Mouse (Mus musculus): ENCODE results near the gene Slbp. TPM values are rescaled to one million over a fixed set of nuclear protein-coding genes. Genes with fewer than 3 reads are reported as not detected.
A peak's percentile ranks its signal among the peaks of the same experiment; 100 is the strongest.

Slbp gene
- polyA plus RNA-seq, 1 experiment from 2014 or later = 113 TPM

DNA sequence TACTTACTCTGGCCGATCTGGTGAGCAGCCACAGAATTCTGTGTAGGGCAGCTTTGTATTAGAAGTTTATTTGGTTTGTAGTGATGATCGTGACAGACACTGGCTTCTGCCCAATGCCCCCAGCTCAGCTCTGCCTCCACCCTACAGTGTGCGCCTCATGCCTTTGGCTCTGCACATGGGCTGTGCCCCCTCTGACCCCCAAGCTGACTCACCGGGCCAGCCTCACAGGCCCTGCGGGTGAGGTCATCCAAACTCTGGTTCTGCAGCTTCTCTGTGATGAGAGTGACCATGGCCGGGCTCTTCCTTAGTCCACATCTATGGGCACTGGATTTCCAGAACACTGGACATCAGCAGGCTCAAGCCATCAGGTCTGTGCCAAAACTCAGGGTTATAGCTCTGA, 38.0 kb downstream of the Slbp start:
- no peaks in the 10 kb centered on the region for H3K4me1 ChIP-seq (replicated peaks)
- peaks cover 30% of the 10 kb centered on the region for H3K36me3 ChIP-seq
- no peak overlapping the region for H3K27ac ChIP-seq (replicated peaks)
- no peak for ATAC-seq (ENCODE audit: low read depth)
- H3K4me3 ChIP-seq = no peak overlapping the region
- H3K27me3 ChIP-seq = no peaks in the 10 kb centered on the region
- 88% methylated on average over 6 of the region's 6 CpGs for WGBS
- no peak overlapping the region for H3K9ac ChIP-seq
- no peak overlapping the region for H3K4me2 ChIP-seq
- H3K9me3 ChIP-seq = no peaks in the 10 kb centered on the region

DNA sequence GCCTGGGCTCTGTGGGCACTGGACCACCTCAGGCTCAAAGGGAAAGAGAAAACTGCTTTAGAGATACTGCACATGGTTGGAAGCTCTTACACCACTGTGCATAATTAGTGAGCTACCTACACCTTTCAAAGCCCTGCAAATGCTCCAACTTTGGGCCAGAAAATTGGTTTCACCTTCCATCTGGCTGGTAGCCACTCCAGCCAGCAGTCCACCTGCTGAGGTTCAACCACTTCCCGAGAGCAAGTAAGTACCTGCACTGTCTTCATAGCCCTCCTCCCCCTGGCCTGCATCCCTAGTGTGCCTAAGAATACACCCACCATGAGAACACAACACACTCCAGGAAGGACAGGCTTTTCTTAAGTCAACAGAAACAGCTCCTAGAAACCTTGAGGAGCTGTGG, 40.6 kb downstream of the Slbp start:
- WGBS = 91% methylated on average over 1 of the region's 1 CpGs
- no peak overlapping the region for H3K27ac ChIP-seq (replicated peaks)
- no peak overlapping the region for H3K4me3 ChIP-seq
- ATAC-seq (ENCODE audit: low read depth) = no peak
- H3K4me1 ChIP-seq (replicated peaks) = no peaks in the 10 kb centered on the region
- H3K9me3 ChIP-seq = no peaks in the 10 kb centered on the region
- no peaks in the 10 kb centered on the region for H3K27me3 ChIP-seq
- H3K36me3 ChIP-seq = peaks cover 54% of the 10 kb centered on the region
- H3K4me2 ChIP-seq = no peak overlapping the region
- no peak overlapping the region for H3K9ac ChIP-seq

DNA sequence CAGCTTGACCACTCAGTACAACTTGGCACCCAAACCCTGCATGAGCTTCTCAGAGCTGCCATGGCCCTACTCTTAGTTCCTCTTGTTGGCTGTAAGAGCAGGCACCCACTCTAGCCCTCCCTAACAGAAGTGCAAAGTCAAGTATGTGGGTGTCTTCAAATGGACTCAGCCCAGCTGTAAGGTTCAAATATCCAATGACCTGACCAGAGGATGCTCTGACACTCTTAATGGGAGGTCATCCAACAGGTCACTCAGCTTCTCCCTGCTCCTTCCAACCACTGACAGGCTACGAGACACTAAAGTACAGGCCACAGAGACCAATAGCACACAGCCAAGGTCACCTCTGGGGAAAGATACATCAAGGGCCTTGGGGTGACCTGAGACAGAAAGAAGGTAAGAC, 43.1 kb downstream of the Slbp start:
- Histone ChIP-seq H3K9ac (no peak overlapping the region), H3K4me3 (no peak overlapping the region), H3K36me3 (peaks cover 66% of the 10 kb centered on the region), H3K4me2 (no peak overlapping the region), H3K27ac (replicated peaks) (no peak overlapping the region), H3K9me3 (no peaks in the 10 kb centered on the region), H3K4me1 (replicated peaks) (no peaks in the 10 kb centered on the region), H3K27me3 (no peaks in the 10 kb centered on the region)
- no peak for ATAC-seq (ENCODE audit: low read depth)
- WGBS = 97% methylated on average over 1 of the region's 1 CpGs

DNA sequence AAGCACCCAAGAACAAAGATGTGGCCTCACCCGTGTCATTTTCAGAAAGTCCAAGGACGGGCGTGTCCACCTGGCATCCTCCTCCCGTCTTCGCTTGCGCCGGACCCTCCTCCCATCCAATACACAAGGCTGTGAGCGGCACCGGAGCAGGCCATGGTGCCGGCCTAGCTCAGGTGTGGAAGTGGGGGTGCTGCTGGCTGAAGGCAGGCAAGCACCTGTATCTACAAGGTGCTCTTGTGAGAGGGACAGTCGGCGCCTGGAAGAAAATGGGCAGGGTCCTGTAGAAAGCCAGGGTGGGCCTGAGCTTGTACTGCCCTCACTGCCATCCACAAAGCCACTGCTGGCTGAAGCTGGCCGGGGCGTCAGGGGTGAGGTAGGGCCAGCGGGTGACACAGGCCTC, 44.9 kb downstream of the Slbp start:
- ATAC-seq (ENCODE audit: low read depth) = no peak
- H3K27me3 ChIP-seq = no peaks in the 10 kb centered on the region
- H3K4me2 ChIP-seq = no peak overlapping the region
- no peaks in the 10 kb centered on the region for H3K9me3 ChIP-seq
- H3K4me3 ChIP-seq = no peak overlapping the region
- H3K27ac ChIP-seq (replicated peaks) = no peak overlapping the region
- 97% methylated on average over 15 of the region's 15 CpGs for WGBS
- no peaks in the 10 kb centered on the region for H3K4me1 ChIP-seq (replicated peaks)
- H3K36me3 ChIP-seq = peaks cover 54% of the 10 kb centered on the region
- no peak overlapping the region for H3K9ac ChIP-seq

DNA sequence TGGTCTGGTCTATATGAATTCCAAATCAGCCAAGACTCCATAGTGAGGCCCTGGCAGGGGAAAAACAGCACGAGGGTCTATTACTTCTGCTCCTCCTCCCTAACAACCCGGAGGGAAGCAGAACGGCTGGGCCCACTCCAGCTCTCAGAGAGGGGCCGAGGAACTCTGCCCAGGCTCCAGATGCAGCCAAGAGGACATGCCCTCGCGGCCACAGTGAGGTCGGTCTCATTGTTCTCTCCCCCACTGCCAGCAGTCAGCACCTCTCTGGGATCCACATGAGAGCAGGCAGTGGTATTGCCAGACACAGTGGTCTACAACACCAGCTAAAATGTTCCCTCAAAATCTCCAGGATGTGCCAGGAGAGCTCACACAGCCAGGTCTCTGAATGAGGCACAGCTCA, 45.7 kb downstream of the Slbp start:
- no peak overlapping the region for H3K9ac ChIP-seq
- H3K27ac ChIP-seq (replicated peaks) = no peak overlapping the region
- ATAC-seq (ENCODE audit: low read depth) = no peak
- no peaks in the 10 kb centered on the region for H3K9me3 ChIP-seq
- H3K27me3 ChIP-seq = no peaks in the 10 kb centered on the region
- no peaks in the 10 kb centered on the region for H3K4me1 ChIP-seq (replicated peaks)
- H3K4me2 ChIP-seq = no peak overlapping the region
- peaks cover 49% of the 10 kb centered on the region for H3K36me3 ChIP-seq
- 74% methylated on average over 7 of the region's 7 CpGs for WGBS
- no peak overlapping the region for H3K4me3 ChIP-seq

DNA sequence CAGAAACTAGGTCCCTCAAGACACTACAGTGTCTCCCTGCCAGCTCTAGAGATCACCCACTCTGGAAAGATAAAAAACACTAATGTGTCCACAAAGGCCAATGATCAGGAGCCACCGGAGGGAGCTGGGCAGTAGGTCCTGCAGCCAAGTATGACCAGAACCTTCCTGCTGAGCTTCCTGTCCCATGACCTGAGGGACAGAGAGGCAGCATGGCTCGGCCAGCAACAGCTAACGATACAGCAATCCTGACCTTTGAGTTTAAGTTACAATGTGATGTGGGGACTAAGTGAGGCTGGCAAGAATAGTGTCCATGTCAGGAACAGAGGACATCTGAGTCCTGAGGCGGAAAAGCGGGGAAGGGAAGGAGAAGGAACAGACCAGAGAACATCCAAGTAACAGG, 47.1 kb downstream of the Slbp start:
- Histone ChIP-seq H3K27ac (replicated peaks) (no peak overlapping the region), H3K4me2 (no peak overlapping the region), H3K9me3 (no peaks in the 10 kb centered on the region), H3K36me3 (peaks cover 56% of the 10 kb centered on the region), H3K9ac (no peak overlapping the region), H3K4me1 (replicated peaks) (no peaks in the 10 kb centered on the region), H3K4me3 (no peak overlapping the region), H3K27me3 (no peaks in the 10 kb centered on the region)
- 87% methylated on average over 5 of the region's 5 CpGs for WGBS
- no peak for ATAC-seq (ENCODE audit: low read depth)

DNA sequence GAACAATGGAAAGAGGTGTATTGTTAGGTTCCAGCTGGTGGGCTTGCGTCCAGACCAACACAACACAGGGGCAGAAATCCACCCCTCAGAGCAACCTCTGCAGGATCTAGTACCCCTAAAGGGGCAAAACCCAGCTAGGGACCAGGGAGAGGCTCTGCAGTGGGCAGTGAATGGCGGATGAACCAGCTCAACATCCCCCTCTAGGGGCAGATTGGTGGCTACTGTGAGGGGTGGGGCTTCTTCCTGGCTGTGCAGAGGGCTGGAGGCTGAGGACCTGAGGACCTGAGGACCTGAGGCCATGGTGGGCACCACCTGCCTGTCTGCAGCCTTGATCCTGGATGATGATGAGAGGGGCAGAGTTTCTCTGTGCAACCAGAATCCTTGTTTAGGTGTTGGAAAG, 58.8 kb downstream of the Slbp start:
- peaks cover 6% of the 10 kb centered on the region; the same call in 1 of the 2 replicates for H3K27me3 ChIP-seq
- H3K36me3 ChIP-seq = no peaks in the 10 kb centered on the region; the same call in 1 of the 2 replicates
- no peak overlapping the region for H3K9ac ChIP-seq
- WGBS = 36% methylated on average over 2 of the region's 2 CpGs
- no peaks in the 10 kb centered on the region for H3K9me3 ChIP-seq
- H3K27ac ChIP-seq (replicated peaks) = no peak overlapping the region
- no peak overlapping the region for H3K4me3 ChIP-seq
- no peak for ATAC-seq (ENCODE audit: low read depth)
- H3K4me2 ChIP-seq = no peak overlapping the region
- peaks cover 8% of the 10 kb centered on the region; the same call in 1 of the 2 replicates for H3K4me1 ChIP-seq (replicated peaks)

DNA sequence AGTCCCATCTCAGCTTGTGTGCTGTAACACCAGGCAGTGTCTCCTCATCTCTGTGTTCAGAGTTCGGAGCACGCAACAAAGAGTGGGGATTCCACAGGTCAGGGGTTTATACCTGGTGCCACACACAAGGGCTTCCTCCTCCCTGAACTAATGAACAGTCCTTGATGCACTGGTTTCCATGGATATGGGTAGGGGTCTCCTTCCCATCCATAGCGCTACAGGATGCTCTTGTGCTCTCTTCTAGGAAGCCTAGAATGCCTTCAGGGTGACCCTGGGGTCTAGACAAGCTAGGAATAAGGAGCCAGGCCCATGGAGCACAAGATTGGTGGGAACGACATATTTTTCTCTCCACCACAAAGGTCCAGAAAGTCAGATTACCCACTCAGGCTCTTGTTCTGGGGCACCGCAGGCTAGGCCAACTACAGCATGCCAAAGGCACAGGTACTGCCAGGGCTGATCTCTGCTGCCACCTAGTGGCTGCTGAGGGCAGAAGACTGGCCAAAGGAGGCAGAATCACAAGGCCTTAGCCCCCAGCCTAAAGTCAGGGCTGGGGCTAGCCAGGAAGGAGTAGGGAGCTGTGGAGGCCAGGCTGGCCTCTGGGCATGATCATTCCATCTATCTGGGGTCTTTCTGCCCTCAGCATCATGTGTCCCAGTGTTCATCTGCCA, 63.0 kb downstream of the Slbp start:
- ATAC-seq (ENCODE audit: low read depth) = peak; percentile 67
- H3K4me2 ChIP-seq = no peak overlapping the region
- H3K27ac ChIP-seq (replicated peaks) = no peak overlapping the region
- 69% methylated on average over 5 of the region's 5 CpGs for WGBS
- no peaks in the 10 kb centered on the region for H3K36me3 ChIP-seq
- H3K4me1 ChIP-seq (replicated peaks) = peaks cover 22% of the 10 kb centered on the region
- no peak overlapping the region for H3K9ac ChIP-seq
- no peak overlapping the region for H3K4me3 ChIP-seq
- peaks cover 27% of the 10 kb centered on the region for H3K27me3 ChIP-seq
- no peaks in the 10 kb centered on the region for H3K9me3 ChIP-seq

DNA sequence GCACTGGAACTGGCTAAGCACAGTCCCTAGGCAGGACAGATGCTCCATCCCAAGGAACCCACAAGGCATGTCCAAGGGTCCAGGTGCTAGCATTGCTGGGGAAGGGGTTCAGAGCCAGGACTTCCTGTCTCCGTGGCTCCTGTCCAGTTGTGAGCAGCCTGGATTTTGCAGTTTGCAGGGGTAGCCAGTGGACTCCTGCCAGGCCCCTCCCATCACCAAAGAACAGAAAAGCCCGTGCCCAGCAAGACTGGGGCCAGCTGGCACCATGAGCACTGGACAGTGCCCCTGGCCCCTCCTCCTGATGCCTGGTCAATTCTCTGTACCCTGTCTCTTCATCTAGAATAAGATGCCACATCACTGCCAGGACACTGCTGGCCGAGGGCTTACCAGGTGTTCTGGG, 64.3 kb downstream of the Slbp start:
- 68% methylated on average over 3 of the region's 3 CpGs for WGBS
- peak overlapping the region; percentile 52 for H3K27ac ChIP-seq (replicated peaks)
- H3K9ac ChIP-seq = no peak overlapping the region
- H3K27me3 ChIP-seq = peaks cover 32% of the 10 kb centered on the region
- no peaks in the 10 kb centered on the region for H3K9me3 ChIP-seq
- ATAC-seq (ENCODE audit: low read depth) = 0 out of 2 replicates have a peak, but pooled peaks have one; percentile 10
- peaks cover 19% of the 10 kb centered on the region for H3K4me1 ChIP-seq (replicated peaks)
- H3K4me2 ChIP-seq = no peak overlapping the region
- no peaks in the 10 kb centered on the region for H3K36me3 ChIP-seq
- no peak overlapping the region for H3K4me3 ChIP-seq

DNA sequence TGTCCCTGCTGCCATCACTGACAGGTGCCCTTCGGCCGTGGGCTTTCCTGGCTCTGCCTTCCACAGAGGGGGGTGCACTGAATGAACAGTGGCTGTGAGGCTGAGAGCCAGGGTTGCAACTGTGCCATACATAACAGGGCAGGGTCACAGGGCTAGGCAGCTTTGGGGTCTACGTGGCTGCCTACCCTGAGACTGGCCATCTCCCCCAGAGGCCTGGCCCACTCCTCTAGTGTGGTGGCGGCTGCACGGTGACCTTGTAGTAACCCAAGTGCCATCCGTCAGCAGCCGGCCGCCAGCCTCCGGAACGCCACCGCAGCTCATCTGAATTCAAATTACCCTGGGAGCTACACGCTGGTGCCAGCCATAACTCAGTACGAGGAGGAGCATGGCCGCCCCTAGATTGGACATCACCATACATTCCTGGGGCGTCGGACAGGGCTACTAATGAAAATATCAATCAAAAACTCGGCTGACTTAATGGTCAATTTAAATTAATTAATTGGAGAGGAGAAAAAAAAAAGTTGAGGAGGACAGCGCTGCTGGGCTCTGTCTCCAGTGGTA, 64.8 kb downstream of the Slbp start:
- Histone ChIP-seq H3K4me1 (replicated peaks) (peaks cover 14% of the 10 kb centered on the region), H3K36me3 (no peaks in the 10 kb centered on the region), H3K4me3 (no peak overlapping the region), H3K9ac (no peak overlapping the region), H3K4me2 (no peak overlapping the region), H3K27me3 (peaks cover 32% of the 10 kb centered on the region), H3K27ac (replicated peaks) (peak overlapping the region; percentile 52; the same call in 1 of the 2 replicates), H3K9me3 (no peaks in the 10 kb centered on the region)
- ATAC-seq (ENCODE audit: low read depth) = peak; percentile 57
- WGBS = 36% methylated on average over 18 of the region's 18 CpGs

Other genes with a start within 250 kb of the Slbp start
- gene Nkx1-1, start 218.6 kb downstream of the Slbp start, polyA plus RNA-seq (2015; fragmentation: Nextera tagmentation; extraction: Ambion mirVana) = 0.38 and 0.50 TPM in 2 replicates
- gene Fam53a, start 22.9 kb downstream of the Slbp start, polyA plus RNA-seq (2015; fragmentation: Nextera tagmentation; extraction: Ambion mirVana) = 28.8 and 31.4 TPM in 2 replicates
- gene Gm9903, start 22.6 kb downstream of the Slbp start, polyA plus RNA-seq (2015; fragmentation: Nextera tagmentation; extraction: Ambion mirVana) = 0.71 and 0.95 TPM in 2 replicates
- 40.7 and 46.3 TPM in 2 replicates for gene Tacc3, start 5.6 kb upstream of the Slbp start, polyA plus RNA-seq (2015; fragmentation: Nextera tagmentation; extraction: Ambion mirVana)
- 24.7 and 27.6 TPM in 2 replicates for gene Tmem129, start 5.8 kb upstream of the Slbp start, polyA plus RNA-seq (2015; fragmentation: Nextera tagmentation; extraction: Ambion mirVana)
- gene Fgfr3, start 69.1 kb upstream of the Slbp start, polyA plus RNA-seq (2015; fragmentation: Nextera tagmentation; extraction: Ambion mirVana) = 42.3 and 44.9 TPM in 2 replicates
- 58.3 and 59.4 TPM in 2 replicates for gene Letm1, start 130.2 kb upstream of the Slbp start, polyA plus RNA-seq (2015; fragmentation: Nextera tagmentation; extraction: Ambion mirVana)
- gene Nsd2, start 168.2 kb upstream of the Slbp start, polyA plus RNA-seq (2015; fragmentation: Nextera tagmentation; extraction: Ambion mirVana) = 63.1 and 68.8 TPM in 2 replicates